Mouse (Mus musculus) heart, embryonic 12.5 days (tissue): ENCODE results near the gene Srsf7. TPM values are rescaled to one million over a fixed set of nuclear protein-coding genes. Genes with fewer than 3 reads are reported as not detected.
"Not testable (repeated sequence)": the region's sequence is repeated elsewhere in the genome, so short reads cannot be mapped to it uniquely, and the experiment has no call there.

Experiments used
- ATAC-seq: fragments of 200-750 bp; cut with Nextera tagmentation; 2 replicates; pipeline ENCODE4 v1.8.0; 2017; ENCODE audit warnings: moderate TSS enrichment, moderate library complexity; ENCODE audit not compliant: insufficient number of reproducible peaks, low FRiP score
- H3K27ac ChIP-seq: fragments of 300-500 bp; sonication (generic); 2 replicates; pipeline ENCODE4 v1.5.1; 2016; ENCODE audit warnings: mild to moderate bottlenecking, moderate library complexity; ENCODE audit not compliant: poor library complexity, severe bottlenecking
- H3K27me3 ChIP-seq: fragments of 300-500 bp; sonication (generic); replicated peaks from 2 replicates; pipeline ENCODE4 v1.6.1; 2016; ENCODE audit warnings: mild to moderate bottlenecking, moderate library complexity
- H3K36me3 ChIP-seq: fragments of 300-500 bp; sonication (generic); 2 replicates; pipeline ENCODE4 v1.6.1; 2016; ENCODE audit warnings: mild to moderate bottlenecking, moderate library complexity
- H3K4me1 ChIP-seq: fragments of 300-500 bp; sonication (generic); replicated peaks from 2 replicates; pipeline ENCODE4 v1.6.1; 2016; ENCODE audit warnings: mild to moderate bottlenecking
- H3K4me2 ChIP-seq: fragments of 300-500 bp; sonication (generic); 2 replicates; pipeline ENCODE4 v1.6.1; 2016; ENCODE audit warnings: mild to moderate bottlenecking, moderate library complexity
- H3K4me3 ChIP-seq: fragments of 300-500 bp; sonication (generic); 2 replicates; pipeline ENCODE4 v1.5.1; 2016; ENCODE audit warnings: mild to moderate bottlenecking
- H3K9ac ChIP-seq: fragments of 300-500 bp; sonication (generic); 2 replicates; pipeline ENCODE4 v1.6.1; 2016; ENCODE audit warnings: mild to moderate bottlenecking, moderate library complexity
- H3K9me3 ChIP-seq: fragments of 300-500 bp; sonication (generic); replicated peaks from 2 replicates; pipeline ENCODE4 v1.6.1; 2016; ENCODE audit warnings: mild to moderate bottlenecking, moderate library complexity
- WGBS: fragments of 180-500 bp; shearing (Covaris S2); methylation state at CpG from one replicate; pipeline ENCODE4 v1.1.7; 2016; 5-methylcytosine and 5-hydroxymethylcytosine counted together
- polyA plus RNA-seq: library from polyadenylated mRNA; unstranded; fragments of >200 nt; fragmentation: Nextera tagmentation; extraction: Ambion mirVana; gene quantifications from 2 replicates; pipeline ENCODE4 v1.2.1, GENCODE M21; 2016

Gene Srsf7
- polyA plus RNA-seq, 1 experiment from 2014 or later: 349 TPM

DNA sequence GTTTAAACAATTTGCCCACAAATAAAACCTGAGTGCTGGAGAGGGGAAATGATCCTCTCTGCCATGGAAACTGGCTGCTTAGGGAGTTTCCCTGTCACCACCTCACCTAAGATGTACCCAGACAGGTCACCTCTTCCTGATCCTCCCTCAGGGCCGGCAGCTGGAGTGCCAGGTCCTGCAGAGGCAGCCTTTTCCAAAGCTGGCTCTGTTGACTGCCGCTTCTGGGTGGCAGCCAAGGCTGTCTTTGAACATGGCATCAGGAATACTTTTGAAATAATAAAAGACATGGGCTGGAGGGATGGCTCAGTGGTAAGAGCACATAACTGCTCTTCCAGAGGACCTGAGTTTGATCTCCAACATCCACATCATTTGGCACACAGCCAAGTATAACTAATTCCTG is 22.3 kb upstream of the Srsf7 start:
- Histone ChIP-seq H3K4me3 (no peak overlapping the region), H3K4me1 (0 out of 2 replicates have a peak, but pooled peaks cover 4% of the 10 kb centered on the region), H3K9ac (no peak overlapping the region), H3K36me3 (peaks cover 20% of the 10 kb centered on the region; the same call in 1 of the 2 replicates), H3K27ac (no peak overlapping the region), H3K4me2 (no peak overlapping the region), H3K27me3 (no peaks in the 10 kb centered on the region), H3K9me3 (no peaks in the 10 kb centered on the region)
- 88% methylated on average over 2 of the region's 2 CpGs for WGBS
- ATAC-seq: no peak

DNA sequence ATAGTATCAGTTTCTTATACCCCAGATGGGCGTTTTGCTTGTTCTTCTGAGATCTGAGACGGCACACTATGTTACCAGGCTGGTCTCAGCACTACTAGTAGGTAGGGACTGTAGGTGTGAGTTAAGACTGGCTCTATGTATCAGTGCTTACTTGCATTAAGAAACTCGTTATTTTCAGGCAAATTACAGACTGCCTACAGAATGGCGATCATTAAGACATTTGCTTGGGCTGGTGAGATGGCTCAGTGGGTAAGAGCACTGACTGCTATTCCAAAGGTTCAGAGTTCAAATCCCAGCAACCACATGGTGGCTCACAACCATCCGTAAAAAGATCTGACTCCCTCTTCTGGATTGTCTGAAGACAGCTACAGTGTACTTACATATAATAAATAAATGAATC is 18.0 kb upstream of the Srsf7 start:
- Histone ChIP-seq H3K4me2 (peak overlapping the region; percentile 83), H3K36me3 (peaks cover 20% of the 10 kb centered on the region; the same call in 1 of the 2 replicates), H3K4me3 (peak overlapping the region; percentile 63), H3K9ac (peak overlapping the region; percentile 78), H3K27ac (peak overlapping the region; percentile 86; the same call in 1 of the 2 replicates)
- WGBS: 54% methylated on average over 5 of the region's 5 CpGs
- ATAC-seq, H3K27me3 ChIP-seq, H3K9me3 ChIP-seq, H3K4me1 ChIP-seq: not testable (repeated sequence)

DNA sequence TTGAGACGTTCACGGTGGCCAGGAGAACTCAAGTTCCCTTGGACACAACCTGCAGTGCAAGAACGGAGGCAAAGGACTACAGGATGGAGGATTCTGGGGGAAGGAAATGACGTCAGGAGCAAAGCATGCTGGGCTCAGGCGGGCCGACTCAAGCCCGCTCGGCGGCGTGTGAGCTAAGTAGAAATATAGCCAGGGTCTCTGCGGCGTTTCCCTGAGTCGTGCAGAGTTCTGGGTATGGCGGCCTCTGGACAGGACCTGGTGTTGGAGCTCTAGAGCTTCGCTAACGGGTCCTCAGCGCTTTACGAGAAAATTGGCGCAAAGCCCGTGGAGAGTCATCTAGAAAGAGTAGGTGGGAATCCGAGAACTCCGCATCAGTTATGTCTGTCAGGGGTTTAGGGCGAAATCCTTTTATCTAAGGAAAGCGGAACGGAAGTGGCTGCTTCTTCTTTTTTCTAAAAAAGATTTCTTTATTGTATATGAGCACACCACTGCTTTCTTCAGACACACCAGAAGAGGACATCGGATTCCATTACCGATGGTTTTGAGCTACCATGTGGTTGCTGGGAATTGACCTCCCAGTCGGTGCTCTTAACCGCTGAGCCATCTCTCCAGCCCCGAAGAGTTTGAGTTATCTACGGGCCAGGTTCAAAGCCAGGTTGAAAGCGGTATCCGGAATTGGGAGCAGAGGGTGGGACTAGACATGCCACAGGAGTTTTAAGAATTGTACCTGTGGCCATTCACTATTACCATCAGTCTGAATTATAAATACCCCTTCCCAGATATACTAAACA is 17.4 kb upstream of the Srsf7 start, which contains the start of gene Gemin6:
Gene Gemin6 (plus strand): TSS at position 116 of the 791 bp plus-strand sequence.
- peaks cover 20% of the 10 kb centered on the region; the same call in 1 of the 2 replicates for H3K36me3 ChIP-seq

DNA sequence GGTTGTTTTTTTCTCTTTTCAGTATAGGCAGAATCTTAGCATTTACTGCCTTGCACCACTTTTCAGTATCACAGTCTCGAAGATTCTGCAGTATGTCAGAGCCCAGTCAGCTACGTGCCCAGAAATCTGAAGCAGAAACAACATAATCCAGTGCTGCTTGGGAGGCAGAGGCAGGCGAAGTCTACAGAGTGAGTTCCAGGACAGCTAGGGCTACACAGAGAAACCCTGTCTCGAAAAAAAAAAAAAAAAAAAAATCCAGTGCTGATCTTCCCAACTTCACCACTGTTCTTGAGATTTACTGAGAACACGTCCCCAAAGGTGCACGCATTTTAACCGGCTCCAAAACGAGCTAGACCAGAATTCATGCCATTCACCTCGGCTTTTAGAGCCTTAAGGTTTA is 16.7 kb upstream of the Srsf7 start:
- Histone ChIP-seq H3K4me2 (peak overlapping the region; percentile 83), H3K9me3 (no peaks in the 10 kb centered on the region), H3K36me3 (peaks cover 13% of the 10 kb centered on the region; the same call in 1 of the 2 replicates), H3K4me1 (0 out of 2 replicates have a peak, but pooled peaks cover 8% of the 10 kb centered on the region), H3K27me3 (no peaks in the 10 kb centered on the region), H3K27ac (peak overlapping the region; percentile 86; the same call in 1 of the 2 replicates), H3K9ac (peak overlapping the region; percentile 78), H3K4me3 (peak overlapping the region; percentile 63)
- WGBS: 7% methylated on average over 9 of the region's 9 CpGs
- ATAC-seq: peak; percentile 23; the same call in 1 of the 2 replicates

More for the DNA sequence above, 17.4 kb upstream of the Srsf7 start, which contains the start of gene Gemin6:
- WGBS: under 1% methylated on average over 33 of the region's 33 CpGs
- peak within 1 kb of the TSS; percentile 83 for H3K4me2 ChIP-seq
- ATAC-seq: peak; percentile 93
- peak within 1 kb of the TSS; percentile 78 for H3K9ac ChIP-seq
- H3K27ac ChIP-seq: peak within 1 kb of the TSS; percentile 86
- 0 out of 2 replicates have a peak, but pooled peaks cover 8% of the 10 kb centered on the region for H3K4me1 ChIP-seq
- peak within 1 kb of the TSS; percentile 63 for H3K4me3 ChIP-seq
- H3K9me3 ChIP-seq: no peaks in the 10 kb centered on the region
- H3K27me3 ChIP-seq: no peaks in the 10 kb centered on the region

DNA sequence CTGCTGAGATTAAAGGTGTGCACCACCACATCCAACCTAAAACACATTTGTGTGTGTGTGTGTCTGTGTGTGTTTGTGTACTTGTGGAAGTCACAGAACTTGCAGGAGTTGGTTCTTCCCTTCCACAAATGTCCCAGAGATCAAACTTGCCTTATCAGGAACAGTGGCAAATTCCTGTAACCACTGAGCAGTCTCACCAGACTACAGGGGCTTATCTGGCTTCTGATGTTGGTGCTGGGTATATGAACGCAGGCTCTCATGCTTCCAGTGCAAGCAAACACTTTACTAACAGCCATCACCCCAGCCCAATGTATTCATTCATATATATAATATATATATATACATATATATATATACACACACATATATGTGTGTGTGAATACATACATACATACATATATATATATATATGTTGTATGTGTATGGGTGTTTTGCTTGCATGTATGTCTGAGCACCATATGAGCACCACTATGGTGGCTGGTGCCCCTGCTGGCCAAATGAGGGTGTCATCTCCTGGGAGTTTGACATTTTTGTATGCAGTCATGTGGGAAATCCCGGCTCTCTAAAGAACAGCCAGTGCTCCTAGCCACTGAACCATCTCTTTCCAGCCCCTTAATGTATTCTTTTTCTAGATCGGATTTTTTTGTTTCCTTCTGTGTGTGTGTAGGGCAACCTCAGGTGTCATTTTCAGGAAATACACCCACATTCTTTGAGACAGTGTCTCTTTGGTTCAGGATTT is 15.0 kb upstream of the Srsf7 start:
- no peak for ATAC-seq
- WGBS: 68% methylated on average over 3 of the region's 3 CpGs

DNA sequence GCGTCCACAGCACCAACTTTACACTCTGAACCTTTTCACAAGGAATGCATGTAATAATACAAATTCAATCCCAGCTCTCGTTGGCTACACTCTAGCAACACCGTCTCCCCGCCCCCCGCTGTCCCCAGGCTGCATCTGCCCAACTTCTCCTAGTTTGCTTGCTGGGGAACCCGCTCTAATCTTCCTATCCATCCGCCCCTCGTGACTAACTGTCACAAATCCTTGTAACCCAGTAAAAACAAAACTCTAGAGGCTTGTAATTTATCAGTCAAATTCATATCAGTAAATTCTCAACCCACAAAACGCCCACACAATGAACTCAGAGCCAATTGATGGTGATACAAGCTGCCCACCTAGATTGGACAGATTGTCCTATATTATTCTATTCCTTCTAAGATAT is 14.1 kb upstream of the Srsf7 start:
- no peak for ATAC-seq
- H3K27ac ChIP-seq: no peak overlapping the region
- H3K4me1 ChIP-seq: 0 out of 2 replicates have a peak, but pooled peaks cover 8% of the 10 kb centered on the region
- no peak overlapping the region for H3K4me3 ChIP-seq
- no peak overlapping the region for H3K9ac ChIP-seq
- no peak overlapping the region for H3K4me2 ChIP-seq
- no peaks in the 10 kb centered on the region for H3K9me3 ChIP-seq
- H3K27me3 ChIP-seq: no peaks in the 10 kb centered on the region
- 62% methylated on average over 9 of the region's 9 CpGs for WGBS
- no peaks in the 10 kb centered on the region for H3K36me3 ChIP-seq

More for the DNA sequence above, 15.0 kb upstream of the Srsf7 start:
- H3K36me3 ChIP-seq: no peaks in the 10 kb centered on the region
- no peaks in the 10 kb centered on the region for H3K9me3 ChIP-seq
- H3K4me3 ChIP-seq: no peak overlapping the region
- no peak overlapping the region for H3K9ac ChIP-seq
- no peaks in the 10 kb centered on the region for H3K27me3 ChIP-seq
- 0 out of 2 replicates have a peak, but pooled peaks cover 8% of the 10 kb centered on the region for H3K4me1 ChIP-seq
- H3K27ac ChIP-seq: no peak overlapping the region
- H3K4me2 ChIP-seq: no peak overlapping the region

DNA sequence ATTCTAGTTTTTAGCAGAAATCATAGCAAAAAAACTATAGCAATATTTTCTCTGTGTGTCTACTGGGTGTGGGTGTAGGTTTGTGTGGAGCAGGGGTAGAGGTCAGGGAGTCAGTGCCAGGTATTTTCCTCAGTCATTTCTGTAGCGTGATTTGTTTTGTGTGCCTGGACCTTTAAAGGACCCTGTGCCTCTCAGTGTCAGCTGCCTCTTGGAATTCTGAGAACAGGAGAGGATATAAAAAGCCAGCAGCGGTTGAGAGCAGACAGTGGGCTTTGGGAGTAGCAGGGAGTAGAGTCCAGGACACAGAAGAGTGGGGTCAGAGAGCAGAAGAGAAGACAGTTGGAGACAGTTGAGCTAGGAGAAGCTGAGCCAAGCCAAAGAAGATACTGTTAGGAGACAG is 13.0 kb upstream of the Srsf7 start:
- no peaks in the 10 kb centered on the region for H3K36me3 ChIP-seq
- 0 out of 2 replicates have a peak, but pooled peaks cover 8% of the 10 kb centered on the region for H3K4me1 ChIP-seq
- no peaks in the 10 kb centered on the region for H3K9me3 ChIP-seq
- H3K27me3 ChIP-seq: no peaks in the 10 kb centered on the region
- H3K9ac ChIP-seq: no peak overlapping the region
- ATAC-seq: no peak
- no peak overlapping the region for H3K4me3 ChIP-seq
- 49% methylated on average over 2 of the region's 2 CpGs for WGBS
- H3K4me2 ChIP-seq: no peak overlapping the region
- H3K27ac ChIP-seq: no peak overlapping the region

DNA sequence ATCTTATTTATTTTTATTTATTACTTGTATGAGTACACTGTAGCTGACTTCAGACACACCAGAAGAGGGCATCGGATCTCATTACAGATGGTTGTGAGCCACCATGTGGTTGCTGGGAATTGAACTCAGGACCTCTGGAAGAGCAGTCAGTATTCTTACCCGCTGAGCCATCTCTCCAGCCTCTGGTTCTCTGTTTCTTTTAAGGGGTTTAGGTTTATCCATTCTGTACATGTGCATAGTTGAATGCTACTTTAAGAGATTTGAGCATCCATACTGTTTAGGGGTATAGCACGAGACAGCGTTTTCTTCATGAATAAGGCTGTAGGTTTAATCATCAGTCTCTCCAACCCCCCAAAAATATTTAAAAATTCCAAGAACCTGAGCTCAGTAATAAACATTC is 6.9 kb upstream of the Srsf7 start:
- H3K27me3 ChIP-seq, H3K4me3 ChIP-seq, H3K9ac ChIP-seq, H3K9me3 ChIP-seq, H3K36me3 ChIP-seq, H3K4me2 ChIP-seq, H3K4me1 ChIP-seq, H3K27ac ChIP-seq, ATAC-seq: not testable (repeated sequence)
- 85% methylated on average over 4 of the region's 4 CpGs for WGBS

DNA sequence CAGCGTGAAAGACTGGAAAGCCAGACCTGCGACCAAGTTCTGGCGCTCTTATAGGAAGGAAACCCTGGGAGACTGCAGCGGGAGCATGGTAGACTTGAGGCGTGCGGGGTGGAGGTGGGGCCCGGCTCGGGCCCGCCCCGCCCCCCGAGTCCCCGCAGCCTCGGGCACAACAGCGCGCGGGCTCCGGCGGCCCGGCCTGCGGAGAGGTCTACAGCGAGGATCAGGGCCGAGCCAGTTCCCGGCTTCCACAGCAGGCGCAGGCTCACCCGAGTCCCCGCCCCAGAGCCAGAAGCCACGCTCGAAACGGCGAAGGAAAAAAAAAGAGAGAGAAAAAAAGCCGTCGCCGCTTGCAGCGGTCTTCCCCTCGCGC is 821 bp downstream of the Srsf7 start:
- H3K9ac ChIP-seq: peak overlapping the region; percentile 97
- peaks cover 29% of the 10 kb centered on the region for H3K36me3 ChIP-seq
- peak overlapping the region; percentile 99 for H3K27ac ChIP-seq
- H3K4me2 ChIP-seq: peak overlapping the region; percentile 95
- peak overlapping the region; percentile 91 for H3K4me3 ChIP-seq
- peak; percentile 80 for ATAC-seq
- peaks cover 9% of the 10 kb centered on the region; the same call in 1 of the 2 replicates for H3K4me1 ChIP-seq
- no peaks in the 10 kb centered on the region for H3K27me3 ChIP-seq
- H3K9me3 ChIP-seq: no peaks in the 10 kb centered on the region
- WGBS: 0% methylated on average over 36 of the region's 36 CpGs

DNA sequence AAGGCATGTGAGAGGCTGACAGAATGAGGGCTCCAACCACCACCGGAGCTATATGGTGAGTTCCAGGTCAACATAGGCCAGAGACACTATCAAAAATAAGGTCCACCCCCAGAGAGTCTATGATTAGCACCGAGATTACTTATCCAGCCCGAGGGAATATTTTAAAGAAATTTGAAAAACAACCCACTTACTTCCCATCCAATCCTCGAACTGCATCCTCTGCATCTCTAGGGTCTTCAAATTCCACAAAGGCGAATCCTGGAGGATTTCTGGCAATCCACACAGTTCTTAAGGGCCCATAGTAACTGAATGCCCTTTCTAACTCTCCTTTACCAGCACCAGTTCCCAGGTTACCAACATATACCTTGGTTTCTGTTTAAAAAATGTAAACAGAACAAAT is 1.4 kb downstream of the Srsf7 start:
- H3K4me1 ChIP-seq: peaks cover 9% of the 10 kb centered on the region; the same call in 1 of the 2 replicates
- no peaks in the 10 kb centered on the region for H3K9me3 ChIP-seq
- H3K36me3 ChIP-seq: peaks cover 31% of the 10 kb centered on the region
- peak overlapping the region; percentile 95 for H3K4me2 ChIP-seq
- H3K4me3 ChIP-seq: peak overlapping the region; percentile 91
- no peaks in the 10 kb centered on the region for H3K27me3 ChIP-seq
- 0 out of 2 replicates have a peak overlapping the region, but pooled peaks have one; percentile 99 for H3K27ac ChIP-seq
- peak overlapping the region; percentile 97 for H3K9ac ChIP-seq
- no peak for ATAC-seq
- WGBS: 16% methylated on average over 5 of the region's 5 CpGs
